Mouse (Mus musculus) splenic B cell, adult 2 months (primary cell): Measurements from ENCODE around the gene Cfap70.

Experiments used
- DNase-seq: peaks from one replicate; pipeline ENCODE4 v3.0.0-alpha.2; 2011; ENCODE audit warnings: low read depth, low spot score
- H3K27me3 ChIP-seq: 2 replicates; pipeline ENCODE4 v1.6.1; 2012; ENCODE audit warnings: mild to moderate bottlenecking, low read length, moderate library complexity, mixed read lengths; ENCODE audit not compliant: control insufficient read depth, poor library complexity, insufficient read depth, severe bottlenecking
- H3K36me3 ChIP-seq: 2 replicates; pipeline ENCODE4 v1.6.1; 2012; ENCODE audit warnings: mild to moderate bottlenecking, low read length, moderate library complexity, mixed read lengths; ENCODE audit not compliant: control insufficient read depth, poor library complexity, insufficient read depth, severe bottlenecking

The Cfap70 gene

GRCm38 (mm10) chr14:20389446-20390079, 62.5 kb downstream of the Cfap70 start:
- DNase-seq, result no peak
- no peaks in the 10 kb centered on the region for H3K27me3 ChIP-seq
- H3K36me3 ChIP-seq, result peaks cover 2% of the 10 kb centered on the region; the same call in 1 of the 2 replicates

- Histone ChIP-seq H3K27me3 (no peaks in the 10 kb centered on the region), H3K36me3 (peaks cover 2% of the 10 kb centered on the region; the same call in 1 of the 2 replicates)
- DNase-seq, result peak; percentile 92
Observed at GRCm38 (mm10) chr14:20388441-20389129, 63.4 kb downstream of the Cfap70 start, which contains the start of gene Dnajc9. Gene Dnajc9 (minus strand): TSS chr14:20388910.

GRCm38 (mm10) chr14:20379753-20380430, 72.1 kb downstream of the Cfap70 start:
- no peaks in the 10 kb centered on the region for H3K27me3 ChIP-seq
- DNase-seq, result peak; percentile 84
- H3K36me3 ChIP-seq, result peaks cover 5% of the 10 kb centered on the region; the same call in 1 of the 2 replicates

- H3K27me3 ChIP-seq, result no peaks in the 10 kb centered on the region
- DNase-seq, result peak; percentile 59
- H3K36me3 ChIP-seq, result peaks cover 7% of the 10 kb centered on the region; the same call in 1 of the 2 replicates
Observed at GRCm38 (mm10) chr14:20379087-20379640, 72.9 kb downstream of the Cfap70 start.

GRCm38 (mm10) chr14:20378313-20379061, 73.5 kb downstream of the Cfap70 start:
- peak; percentile 88 for DNase-seq
- Histone ChIP-seq H3K36me3 (peaks cover 10% of the 10 kb centered on the region), H3K27me3 (no peaks in the 10 kb centered on the region)

GRCm38 (mm10) chr14:20377112-20377521, 74.9 kb downstream of the Cfap70 start:
- Histone ChIP-seq H3K36me3 (peaks cover 13% of the 10 kb centered on the region), H3K27me3 (no peaks in the 10 kb centered on the region)
- DNase-seq, result no peak

- H3K36me3 ChIP-seq, result peaks cover 17% of the 10 kb centered on the region
- no peak for DNase-seq
- no peaks in the 10 kb centered on the region for H3K27me3 ChIP-seq
Observed at GRCm38 (mm10) chr14:20371854-20372253, 80.2 kb downstream of the Cfap70 start.

GRCm38 (mm10) chr14:20370798-20371197, 81.2 kb downstream of the Cfap70 start:
- Histone ChIP-seq H3K27me3 (no peaks in the 10 kb centered on the region), H3K36me3 (peaks cover 18% of the 10 kb centered on the region)
- DNase-seq, result peak; percentile 86

- H3K36me3 ChIP-seq, result peaks cover 17% of the 10 kb centered on the region; the same call in 1 of the 2 replicates
- H3K27me3 ChIP-seq, result no peaks in the 10 kb centered on the region
- peak; percentile 32 for DNase-seq
Observed at GRCm38 (mm10) chr14:20368271-20368670, 83.8 kb downstream of the Cfap70 start.

GRCm38 (mm10) chr14:20363230-20363629, 88.8 kb downstream of the Cfap70 start:
- no peak for DNase-seq
- Histone ChIP-seq H3K36me3 (peaks cover 14% of the 10 kb centered on the region), H3K27me3 (no peaks in the 10 kb centered on the region)

- no peaks in the 10 kb centered on the region for H3K27me3 ChIP-seq
- no peaks in the 10 kb centered on the region; the same call in 1 of the 2 replicates for H3K36me3 ChIP-seq
- peak; percentile 97 for DNase-seq
Observed at GRCm38 (mm10) chr14:20347991-20348541, 104.0 kb downstream of the Cfap70 start, which contains the start of the genes Ecd and Fam149b. Gene Ecd (minus strand): TSS chr14:20348121. Gene Fam149b (plus strand): TSS chr14:20348162.

GRCm38 (mm10) chr14:20347441-20347990, 104.5 kb downstream of the Cfap70 start:
- DNase-seq, result no peak
- Histone ChIP-seq H3K27me3 (no peaks in the 10 kb centered on the region), H3K36me3 (no peaks in the 10 kb centered on the region; the same call in 1 of the 2 replicates)

GRCm38 (mm10) chr14:20345885-20346284, 106.1 kb downstream of the Cfap70 start:
- DNase-seq, result no peak
- Histone ChIP-seq H3K36me3 (no peaks in the 10 kb centered on the region; the same call in none of the 2 replicates), H3K27me3 (no peaks in the 10 kb centered on the region)
